Mouse (Mus musculus) c-Kit-positive CD71-negative TER-119-negative erythroid progenitor cells, embryonic 14.5 days (primary cell): ENCODE measurements around the gene Dcdc2b.
A peak's percentile ranks its signal among the peaks of the same experiment; 100 is the strongest.

Experiments used
- DNase-seq: peaks from one replicate; pipeline ENCODE4 v3.0.0-alpha.2; 2013; ENCODE audit warnings: low read depth

The Dcdc2b gene

GRCm38 (mm10) chr4:129577688-129578087 is 36.4 kb downstream of the Dcdc2b start:
- no peak for DNase-seq

- DNase-seq, result no peak
Observed at GRCm38 (mm10) chr4:129576863-129577491, 37.1 kb downstream of the Dcdc2b start.

- peak; percentile 77 for DNase-seq
Observed at GRCm38 (mm10) chr4:129575171-129575844, 38.7 kb downstream of the Dcdc2b start.

DNA sequence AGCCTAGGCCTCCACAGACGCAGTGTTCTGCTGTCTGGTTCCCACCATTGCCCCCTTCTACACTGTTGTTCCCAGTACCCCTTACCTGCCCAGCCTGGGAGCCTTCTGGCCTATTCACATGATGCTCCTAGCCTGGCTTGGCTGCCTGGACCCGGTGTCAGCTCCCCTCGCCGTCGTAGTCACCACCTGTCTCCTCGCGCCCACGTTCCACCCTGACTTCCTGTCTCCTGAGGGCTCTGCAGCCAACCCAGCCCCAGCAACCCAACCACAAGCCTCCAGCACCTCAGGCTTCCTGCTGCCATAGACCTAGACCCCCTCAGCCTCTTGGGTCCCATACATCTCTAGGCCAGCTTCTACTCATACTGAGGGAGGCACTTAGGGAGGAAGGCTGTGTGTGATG is 40.6 kb downstream of the Dcdc2b start, which contains the start of gene Lck:
Gene Lck (minus strand): TSS at position 212 of the 400 bp plus-strand sequence.
- DNase-seq, result no peak

- DNase-seq, result no peak
Observed at GRCm38 (mm10) chr4:129573093-129573370, 41.0 kb downstream of the Dcdc2b start.

DNA sequence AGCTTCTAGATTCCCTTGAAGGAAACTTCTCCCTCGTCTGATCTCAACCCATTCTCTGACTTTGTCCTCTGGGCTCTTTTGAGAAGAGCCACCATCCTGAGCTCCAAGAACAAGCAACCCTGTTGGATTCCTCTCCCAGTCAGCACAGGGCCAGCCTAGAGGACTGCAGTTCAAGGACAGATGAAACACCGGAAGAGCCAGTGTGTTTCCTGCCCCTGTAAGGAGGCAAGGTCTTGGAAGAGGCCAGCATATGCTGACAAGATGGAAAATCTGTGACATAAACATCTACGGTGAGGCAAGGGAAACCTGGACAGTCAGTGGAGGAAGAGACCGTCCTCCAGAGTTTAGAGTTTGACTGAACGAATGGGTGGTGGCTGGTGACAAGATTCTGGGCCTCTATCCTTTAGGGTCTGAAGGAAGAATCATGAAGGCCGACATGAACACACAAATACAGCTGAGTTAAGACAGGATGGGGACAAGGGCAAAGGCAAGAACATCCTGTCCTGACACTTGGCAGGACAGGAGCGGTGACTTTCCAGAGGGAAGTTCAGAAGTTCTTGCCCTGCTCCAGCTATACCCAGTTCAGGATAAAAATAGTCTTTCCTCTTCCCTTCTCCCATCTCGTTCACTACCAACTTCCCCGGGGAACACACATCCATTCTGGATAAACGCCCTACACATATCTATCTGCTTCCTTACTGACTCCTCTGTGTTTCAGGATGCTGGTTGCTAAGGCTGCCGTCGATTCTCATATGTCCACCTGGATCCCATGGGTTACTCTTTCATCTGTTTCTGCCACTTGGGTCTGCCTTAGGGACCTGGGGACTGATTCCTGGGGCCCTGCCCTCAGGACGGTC is 41.6 kb downstream of the Dcdc2b start:
- no peak for DNase-seq

- no peak for DNase-seq
Observed at GRCm38 (mm10) chr4:129571551-129572084, 42.4 kb downstream of the Dcdc2b start.

DNA sequence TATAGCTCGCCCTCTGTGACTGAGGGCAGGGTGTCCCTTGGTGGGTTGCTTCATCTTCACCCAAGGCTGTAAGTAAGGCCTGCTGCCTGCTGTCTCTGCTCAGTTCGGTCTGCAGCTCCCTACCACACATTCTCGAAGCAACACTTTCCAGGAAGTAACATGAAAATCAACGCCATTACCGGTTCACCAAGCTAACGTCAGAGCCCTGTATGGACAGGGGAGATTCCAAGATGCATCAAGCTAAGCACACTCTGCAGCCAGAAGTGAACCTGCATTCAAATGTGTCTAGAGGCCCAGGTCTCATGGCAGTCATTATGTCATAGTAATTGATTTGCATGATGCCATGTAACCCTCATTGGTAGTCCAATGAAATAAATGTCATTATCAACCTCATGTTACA is 44.0 kb downstream of the Dcdc2b start:
- DNase-seq, result no peak

DNA sequence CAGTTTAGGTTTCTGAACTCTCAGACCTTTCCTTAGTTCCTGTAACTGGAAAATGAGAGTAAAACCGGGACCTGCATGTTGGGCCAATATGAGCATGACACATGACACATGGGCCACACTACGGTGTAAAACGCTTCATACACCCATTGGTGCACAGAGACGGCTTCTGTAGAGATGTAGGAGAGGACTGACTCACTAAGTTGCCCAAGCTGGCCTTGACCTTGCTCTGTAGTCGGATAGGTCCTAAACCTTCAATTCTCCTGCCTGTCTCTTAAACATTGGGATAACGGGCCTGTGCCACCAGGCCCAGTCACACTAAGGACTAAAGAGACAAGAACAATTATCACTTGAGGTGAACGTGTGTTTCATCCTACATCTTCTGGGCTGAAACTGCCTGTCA is 45.7 kb downstream of the Dcdc2b start:
- no peak for DNase-seq

DNA sequence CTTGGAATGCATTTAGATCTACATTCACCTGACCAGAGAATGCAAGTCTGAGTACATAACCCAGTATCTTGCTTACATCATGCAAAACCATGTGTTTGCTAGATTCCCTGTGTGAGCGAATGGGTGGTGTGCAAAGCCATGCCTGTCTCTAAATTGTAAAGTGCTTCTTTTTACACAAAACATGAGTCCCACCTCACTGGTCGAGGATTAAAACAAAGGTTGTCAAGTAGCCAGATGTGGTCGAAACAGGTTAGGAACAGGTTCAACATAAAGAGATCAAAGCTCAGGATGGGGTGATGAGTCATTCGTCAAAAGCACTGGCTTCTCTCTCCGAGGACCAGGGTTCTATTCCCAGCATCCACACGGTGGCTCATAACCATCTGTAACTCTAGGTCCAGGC is 48.9 kb downstream of the Dcdc2b start:
- no peak for DNase-seq

GRCm38 (mm10) chr4:129563718-129564117 is 50.3 kb downstream of the Dcdc2b start:
- DNase-seq, result no peak

DNA sequence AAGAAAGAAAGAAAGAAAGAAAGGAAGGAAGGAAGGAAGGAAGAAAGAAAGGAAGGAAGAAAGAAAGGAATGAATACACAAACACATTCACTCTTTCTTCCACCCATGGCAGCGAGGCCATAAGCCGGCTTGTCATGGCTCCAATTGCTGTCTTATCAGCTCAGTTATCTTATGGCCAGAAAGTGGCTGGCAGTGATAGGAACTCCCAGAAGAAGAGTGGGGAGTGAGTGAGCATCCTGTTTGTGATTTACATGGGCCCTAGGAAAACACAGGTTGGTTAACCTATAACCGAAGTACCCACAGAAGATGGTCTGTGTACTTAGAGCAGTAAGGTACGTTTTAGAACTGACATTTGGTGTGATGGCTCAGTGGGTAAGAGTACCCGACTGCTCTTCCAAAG is 52.9 kb downstream of the Dcdc2b start:
- no peak for DNase-seq
